Mouse (Mus musculus) gastrocnemius, postnatal 10 days (tissue): ENCODE data around the gene Klf1. TPM values are rescaled to one million over a fixed set of nuclear protein-coding genes. Genes with fewer than 3 reads are reported as not detected.
"Not testable (repeated sequence)": the region's sequence is repeated elsewhere in the genome, so short reads cannot be mapped to it uniquely, and the experiment has no call there.

Source experiments
- DNase-seq: peaks from one replicate; pipeline ENCODE4 v3.0.0; 2021; ENCODE audit warnings: mixed read lengths
- total RNA-seq, 2 experiments: library from RNA; stranded (reverse); gene quantifications; 2 replicates each; pipeline ENCODE4 v1.2.3; 2021

The Klf1 gene
- total RNA-seq, 2 experiments from 2014 or later = 0.84 TPM; not detected in 1

GRCm38 (mm10) chr8:84907493-84907892, 5.8 kb downstream of the Klf1 start:
- no peak for DNase-seq

GRCm38 (mm10) chr8:84907979-84908378, 6.3 kb downstream of the Klf1 start:
- DNase-seq = not testable (repeated sequence)

GRCm38 (mm10) chr8:84908421-84909161, 6.9 kb downstream of the Klf1 start, which contains the start of gene Dnase2a:
Dnase2a (plus strand) TSS chr8:84908560.
- peak; percentile 94 for DNase-seq

- DNase-seq = no peak
Observed at GRCm38 (mm10) chr8:84909162-84909767, 7.5 kb downstream of the Klf1 start.

GRCm38 (mm10) chr8:84909949-84910348, 8.2 kb downstream of the Klf1 start:
- no peak for DNase-seq

GRCm38 (mm10) chr8:84910551-84910950, 8.8 kb downstream of the Klf1 start:
- DNase-seq = no peak

GRCm38 (mm10) chr8:84911854-84912253, 10.1 kb downstream of the Klf1 start:
- no peak for DNase-seq

- no peak for DNase-seq
Observed at GRCm38 (mm10) chr8:84912391-84912790, 10.7 kb downstream of the Klf1 start.

GRCm38 (mm10) chr8:84912895-84913501, 11.3 kb downstream of the Klf1 start:
- no peak for DNase-seq

GRCm38 (mm10) chr8:84913502-84913900, 11.8 kb downstream of the Klf1 start:
- no peak for DNase-seq

GRCm38 (mm10) chr8:84913960-84914359, 12.2 kb downstream of the Klf1 start:
- no peak for DNase-seq

- no peak for DNase-seq
Observed at GRCm38 (mm10) chr8:84915269-84915668, 13.5 kb downstream of the Klf1 start.

- DNase-seq = no peak
Observed at GRCm38 (mm10) chr8:84917781-84918180, 16.1 kb downstream of the Klf1 start.

- no peak for DNase-seq
Observed at GRCm38 (mm10) chr8:84918646-84919045, 16.9 kb downstream of the Klf1 start.

- no peak for DNase-seq
Observed at GRCm38 (mm10) chr8:84921596-84921995, 19.9 kb downstream of the Klf1 start.

GRCm38 (mm10) chr8:84925557-84925956, 23.8 kb downstream of the Klf1 start:
- no peak for DNase-seq

GRCm38 (mm10) chr8:84927513-84927912, 25.8 kb downstream of the Klf1 start:
- DNase-seq = no peak

GRCm38 (mm10) chr8:84928456-84929306, 27.0 kb downstream of the Klf1 start:
- DNase-seq = peak; percentile 74

- DNase-seq = no peak
Observed at GRCm38 (mm10) chr8:84930582-84930981, 28.9 kb downstream of the Klf1 start.

GRCm38 (mm10) chr8:84933767-84934559, 32.2 kb downstream of the Klf1 start:
- DNase-seq = no peak

GRCm38 (mm10) chr8:84934860-84935259, 33.1 kb downstream of the Klf1 start:
- DNase-seq = no peak

- DNase-seq = no peak
Observed at GRCm38 (mm10) chr8:84935489-84935888, 33.8 kb downstream of the Klf1 start.
